Mouse (Mus musculus): ENCODE data around the gene Dlk2.

- TF ChIP-seq CTCF (conservative IDR thresholded peaks at IDR 0.05; ENCODE audit: insufficient read depth, insufficient read length, low read depth, low read length), result no peak
- TF ChIP-seq POLR2A (IDR thresholded peaks at IDR 0.05; ENCODE audit: low read depth, low read length), result no peak
Observed at GRCm38 (mm10) chr17:46269771-46270534, 27.3 kb upstream of the Dlk2 start.

Measured in kidney, adult 2 months (tissue).